Mouse (Mus musculus) skeletal muscle tissue, adult 2 months (tissue): ENCODE measurements around the gene Fam198a.

ENCODE experiments used
- DNase-seq: peaks from one replicate; pipeline ENCODE4 v3.0.0-alpha.2; 2012; ENCODE audit warnings: low read depth, low spot score

The Fam198a gene

GRCm38 (mm10) chr9:121982214-121982613 is 31.4 kb downstream of the Fam198a start:
- DNase-seq = no peak

GRCm38 (mm10) chr9:121982665-121983064 is 31.9 kb downstream of the Fam198a start:
- DNase-seq = no peak

- DNase-seq = peak; percentile 50
Measured at GRCm38 (mm10) chr9:121983504-121983903, 32.7 kb downstream of the Fam198a start.

- peak; percentile 59 for DNase-seq
Measured at GRCm38 (mm10) chr9:121984465-121985461, 34.0 kb downstream of the Fam198a start.

- no peak for DNase-seq
Measured at GRCm38 (mm10) chr9:121988910-121989309, 38.1 kb downstream of the Fam198a start.

- no peak for DNase-seq
Measured at GRCm38 (mm10) chr9:121989536-121989935, 38.7 kb downstream of the Fam198a start.

GRCm38 (mm10) chr9:121991041-121991440 is 40.3 kb downstream of the Fam198a start:
- DNase-seq = no peak

GRCm38 (mm10) chr9:121993047-121993446 is 42.3 kb downstream of the Fam198a start:
- no peak for DNase-seq

- DNase-seq = no peak
Measured at GRCm38 (mm10) chr9:121995077-121995476, 44.3 kb downstream of the Fam198a start.

- peak; percentile 69 for DNase-seq
Measured at GRCm38 (mm10) chr9:121995508-121996131, 44.8 kb downstream of the Fam198a start.

GRCm38 (mm10) chr9:121997010-121997409 is 46.2 kb downstream of the Fam198a start, which contains the start of gene Pomgnt2:
TSS of gene Pomgnt2 (minus strand) at chr9:121997110.
- no peak for DNase-seq

GRCm38 (mm10) chr9:121997978-121998377 is 47.2 kb downstream of the Fam198a start:
- no peak for DNase-seq

- DNase-seq = no peak
Measured at GRCm38 (mm10) chr9:122006175-122006574, 55.4 kb downstream of the Fam198a start.

- DNase-seq = no peak
Measured at GRCm38 (mm10) chr9:122006609-122007008, 55.8 kb downstream of the Fam198a start.

GRCm38 (mm10) chr9:122008876-122009275 is 58.1 kb downstream of the Fam198a start:
- DNase-seq = no peak

GRCm38 (mm10) chr9:122010751-122011150 is 60.0 kb downstream of the Fam198a start:
- DNase-seq = no peak

- DNase-seq = no peak
Measured at GRCm38 (mm10) chr9:122012816-122013215, 62.0 kb downstream of the Fam198a start.

- no peak for DNase-seq
Measured at GRCm38 (mm10) chr9:122013629-122014028, 62.8 kb downstream of the Fam198a start.

- peak; percentile 58 for DNase-seq
Measured at GRCm38 (mm10) chr9:122014241-122014667, 63.5 kb downstream of the Fam198a start.

- DNase-seq = no peak
Measured at GRCm38 (mm10) chr9:122018079-122018478, 67.3 kb downstream of the Fam198a start.

GRCm38 (mm10) chr9:122018782-122019395 is 68.1 kb downstream of the Fam198a start:
- DNase-seq = peak; percentile 72

- no peak for DNase-seq
Measured at GRCm38 (mm10) chr9:122020321-122020720, 69.5 kb downstream of the Fam198a start.
